Mouse (Mus musculus) 3134 (cell line): ENCODE data around the gene Tent5c.

Source experiments
- DNase-seq: peaks from one replicate; pipeline ENCODE4 v3.0.0-alpha.2; 2011; ENCODE audit warnings: low spot score; ENCODE audit not compliant: insufficient read length; ENCODE audit errors: extremely low read depth

Gene Tent5c

DNA sequence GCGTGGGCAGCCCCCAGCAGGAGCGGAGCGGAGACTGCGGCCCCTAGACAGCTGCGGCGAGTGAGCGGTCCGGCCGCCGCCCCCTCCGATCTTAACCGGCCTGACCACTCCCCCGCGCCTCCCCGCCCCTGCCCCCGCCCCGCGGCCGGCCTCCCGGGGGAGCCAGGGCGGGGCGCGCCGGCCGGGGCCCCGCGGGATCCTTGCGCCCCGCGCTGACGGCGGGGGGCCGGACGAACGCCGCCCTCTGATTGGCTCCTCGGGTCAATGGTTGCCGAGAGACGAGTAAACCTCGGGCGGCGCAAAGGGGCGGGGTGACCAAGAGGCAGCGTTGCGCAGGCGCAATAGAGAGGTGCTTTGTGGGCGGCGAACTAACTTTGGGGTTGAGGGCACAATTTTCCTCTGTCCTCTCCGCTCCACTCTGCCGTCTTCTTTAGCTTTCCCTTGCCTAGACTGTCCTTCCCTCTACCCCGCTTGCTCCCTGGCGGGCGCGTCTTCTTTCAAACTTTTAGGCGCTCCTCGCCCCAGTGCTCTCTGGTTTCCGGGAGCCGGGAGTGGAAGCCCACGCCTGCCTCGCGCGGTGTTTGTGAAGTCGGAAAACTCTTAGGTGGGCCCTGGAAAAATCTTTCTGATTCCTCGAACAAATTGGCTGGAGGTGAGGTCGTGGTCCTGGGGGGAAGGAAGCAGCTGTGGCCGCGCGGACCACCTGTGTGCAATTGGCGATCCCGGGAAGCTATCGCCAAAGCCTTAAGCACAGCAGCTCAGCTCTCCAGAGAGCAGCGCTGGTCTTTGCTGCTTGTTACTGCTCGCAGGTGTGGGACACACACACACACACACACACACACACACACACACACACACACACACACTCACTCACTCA lies at the start of gene Tent5c:
Gene Tent5c, minus strand, starts transcription at position 192 of the 877 bp plus-strand sequence.
- DNase-seq, result peak; percentile 77

DNA sequence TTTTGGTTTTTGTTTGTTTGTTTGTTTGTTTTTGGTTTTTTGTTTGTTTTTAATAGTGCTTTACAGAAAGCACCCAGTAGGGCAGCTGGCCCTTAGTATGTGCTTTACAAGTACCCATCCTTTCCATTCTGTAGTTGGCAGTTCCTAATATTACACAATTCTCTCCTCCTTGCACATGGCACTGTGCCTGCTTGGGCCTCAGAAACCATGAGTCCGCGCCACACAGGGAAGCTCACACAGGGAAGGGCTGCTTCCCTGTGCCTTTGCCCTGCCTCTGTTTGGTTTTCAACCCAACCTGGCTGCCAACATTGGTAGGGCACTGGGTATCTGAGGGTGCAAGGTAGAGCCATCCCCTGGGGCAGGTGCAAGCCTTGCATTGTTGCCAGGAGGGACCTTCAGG lies 47.6 kb upstream of the Tent5c start:
- no peak for DNase-seq

- DNase-seq, result no peak
These were observed 46.8 kb upstream of the Tent5c start for GRCm38 (mm10) chr3:100535902-100536301.

- DNase-seq, result no peak
These were observed 46.2 kb upstream of the Tent5c start for GRCm38 (mm10) chr3:100535298-100535697.

- no peak for DNase-seq
These were observed 45.3 kb upstream of the Tent5c start for GRCm38 (mm10) chr3:100534394-100534793.

- DNase-seq, result no peak
These were observed 44.3 kb upstream of the Tent5c start for GRCm38 (mm10) chr3:100533429-100533828.

GRCm38 (mm10) chr3:100530919-100531318 lies 41.8 kb upstream of the Tent5c start:
- DNase-seq, result no peak

- no peak for DNase-seq
These were observed 41.2 kb upstream of the Tent5c start for GRCm38 (mm10) chr3:100530244-100530788.

GRCm38 (mm10) chr3:100522671-100523070 lies 33.5 kb upstream of the Tent5c start:
- peak; percentile 51 for DNase-seq

DNA sequence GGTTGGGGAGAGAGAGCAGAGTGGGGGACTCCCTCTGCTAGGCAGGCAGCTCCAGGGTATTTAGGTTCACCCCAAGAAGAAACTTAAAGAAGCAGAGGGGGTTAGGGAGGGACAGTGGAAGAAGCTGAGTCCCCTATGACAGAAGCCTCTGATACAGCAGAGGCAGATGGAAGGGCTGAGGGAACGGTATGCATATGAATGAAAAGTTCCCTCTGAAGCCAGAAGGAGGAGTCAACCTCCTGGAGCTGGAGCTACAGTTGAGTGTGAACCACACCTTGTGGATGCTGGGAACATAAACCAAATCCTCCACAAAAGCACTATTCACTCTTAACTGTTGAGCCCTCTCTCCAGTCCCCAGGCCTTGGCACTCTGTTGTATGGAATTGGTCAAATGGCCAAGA lies 32.5 kb upstream of the Tent5c start:
- DNase-seq, result no peak

GRCm38 (mm10) chr3:100515754-100516141 lies 26.6 kb upstream of the Tent5c start:
- DNase-seq, result no peak

- no peak for DNase-seq
These were observed 26.1 kb upstream of the Tent5c start for GRCm38 (mm10) chr3:100515093-100515753.

GRCm38 (mm10) chr3:100507174-100507573 lies 18.1 kb upstream of the Tent5c start:
- peak; percentile 42 for DNase-seq

DNA sequence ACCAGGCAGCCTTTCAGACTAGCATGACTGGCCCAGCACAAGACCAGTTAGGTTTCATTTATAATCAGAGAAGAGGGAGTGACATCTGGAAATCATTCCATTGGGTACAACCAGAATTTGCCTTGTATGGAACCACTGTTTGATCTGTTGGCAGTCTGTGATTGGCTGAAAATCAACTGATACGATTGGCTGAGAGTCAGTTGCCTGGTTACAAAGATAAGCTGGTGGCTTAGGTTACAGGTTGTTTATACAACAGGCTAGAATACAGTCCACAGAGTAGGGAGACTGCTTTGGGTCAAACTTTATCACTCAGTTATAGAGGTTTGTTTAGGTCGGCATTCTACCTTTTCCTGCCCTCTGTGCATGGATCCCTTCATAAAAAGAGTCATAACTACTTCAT lies 17.6 kb upstream of the Tent5c start:
- DNase-seq, result no peak

DNA sequence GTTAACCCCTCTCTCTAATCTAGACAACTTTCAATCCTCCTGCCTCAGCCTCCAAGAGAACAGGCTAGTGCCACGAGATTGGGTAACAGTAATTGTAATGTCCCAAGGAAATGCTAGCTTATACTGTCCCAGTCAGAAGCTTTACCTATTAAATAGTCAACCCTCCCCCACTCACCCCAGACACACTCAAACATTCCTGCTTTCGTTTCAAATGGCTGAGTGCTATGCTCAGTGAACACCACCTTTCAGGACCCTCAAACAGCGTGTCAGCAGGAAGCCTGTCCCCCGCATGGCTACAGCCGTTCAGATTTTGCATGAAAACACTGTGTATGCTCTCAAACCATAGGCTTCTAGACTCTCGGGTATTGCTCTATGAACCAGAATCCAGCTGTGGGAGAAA lies 14.8 kb upstream of the Tent5c start:
- DNase-seq, result no peak

DNA sequence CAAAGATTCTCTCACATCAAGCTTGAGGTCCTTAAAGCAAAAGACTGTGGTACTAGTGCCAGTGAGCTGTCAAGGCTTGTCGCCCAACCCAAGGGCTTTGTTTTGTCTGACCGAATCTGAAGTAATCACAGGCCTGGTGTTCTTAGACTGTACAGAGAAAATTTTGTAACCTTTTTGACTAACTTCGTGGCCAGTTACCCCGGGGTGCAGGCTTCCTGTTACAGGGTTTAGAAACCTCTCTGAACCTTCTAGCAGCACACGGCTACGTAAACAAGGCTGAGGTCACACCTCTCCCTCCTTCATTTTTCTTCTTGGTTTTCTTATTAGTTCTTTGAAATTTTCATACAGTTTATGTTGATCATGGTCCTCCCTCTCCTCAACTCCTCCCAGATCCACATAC lies 13.4 kb upstream of the Tent5c start:
- DNase-seq, result no peak

DNA sequence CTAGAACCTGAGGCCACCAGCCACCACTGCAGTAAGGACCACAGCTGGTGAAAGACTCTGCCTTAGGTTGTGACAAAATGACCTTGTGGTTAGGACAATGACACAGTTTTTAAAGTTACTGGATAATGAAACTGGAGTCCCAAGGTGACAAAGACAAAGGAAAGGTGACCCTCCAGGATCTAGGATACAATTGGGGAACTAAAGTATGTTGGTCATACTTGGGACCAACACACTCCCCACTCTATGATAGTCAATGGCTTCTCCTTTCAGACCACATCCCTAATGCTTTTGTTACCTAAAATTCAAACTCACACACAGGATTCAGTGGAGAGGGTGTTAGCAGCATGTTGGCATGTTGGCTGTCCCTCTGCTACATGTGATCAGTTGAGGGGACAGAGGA lies 12.8 kb upstream of the Tent5c start:
- no peak for DNase-seq

GRCm38 (mm10) chr3:100496081-100496480 lies 7.0 kb upstream of the Tent5c start:
- DNase-seq, result no peak

DNA sequence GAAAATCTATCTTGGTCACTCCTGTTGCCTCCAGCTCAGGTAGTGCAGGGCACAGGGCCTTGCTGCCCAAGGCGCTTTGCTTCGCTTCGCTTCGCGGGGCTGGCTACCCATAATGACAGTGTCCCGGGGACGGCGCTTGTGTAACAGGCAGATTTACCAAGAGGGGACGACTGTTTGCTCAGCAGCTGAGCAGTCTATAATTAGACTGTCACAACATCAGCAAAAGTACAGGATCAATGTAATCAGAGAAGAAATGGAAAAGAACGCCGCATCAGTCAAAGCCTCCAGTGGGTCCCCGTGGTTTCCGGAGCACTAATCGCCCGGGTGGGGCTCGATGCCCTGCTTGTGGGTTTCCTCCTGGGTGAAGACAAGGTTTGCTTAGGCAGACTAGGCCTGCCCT lies 6.3 kb upstream of the Tent5c start:
- no peak for DNase-seq

DNA sequence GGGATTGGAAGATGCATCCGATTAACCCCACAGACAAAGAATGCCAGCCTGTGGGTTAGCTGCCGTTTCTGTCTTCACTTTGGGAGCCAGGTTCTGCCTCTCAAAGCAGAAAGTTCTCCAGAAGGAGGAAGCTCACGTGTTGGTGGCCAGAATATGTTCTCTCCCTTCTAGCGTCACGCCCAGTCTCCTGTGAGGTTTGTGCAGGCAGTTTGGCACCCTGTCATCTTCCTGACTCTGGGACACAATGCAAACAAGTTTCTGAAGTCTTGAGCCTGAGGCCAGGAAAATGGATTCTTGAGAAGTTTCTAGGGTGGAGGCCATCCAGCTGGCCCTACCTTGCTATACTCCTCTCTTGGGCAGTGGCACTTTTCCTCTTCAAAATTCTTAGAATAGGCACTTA lies 5.8 kb upstream of the Tent5c start:
- no peak for DNase-seq

- no peak for DNase-seq
These were observed 831 bp upstream of the Tent5c start for GRCm38 (mm10) chr3:100490010-100490300.
